Mouse (Mus musculus) intestine, embryonic 15.5 days (tissue): Measurements from ENCODE around the gene Gab1. TPM values are rescaled to one million over a fixed set of nuclear protein-coding genes. Genes with fewer than 3 reads are reported as not detected.

Experiments
- ATAC-seq: fragments of 200-750 bp; cut with Nextera tagmentation; 2 replicates; pipeline ENCODE4 v1.8.0; 2017; ENCODE audit warnings: moderate TSS enrichment, moderate library complexity
- H3K27ac ChIP-seq: fragments of 300-500 bp; sonication (generic); 2 replicates; pipeline ENCODE4 v1.5.1; 2015; ENCODE audit warnings: mild to moderate bottlenecking, inconsistent platforms
- H3K27me3 ChIP-seq: fragments of 300-500 bp; sonication (generic); replicated peaks from 2 replicates; pipeline ENCODE4 v1.6.1; 2015; ENCODE audit warnings: inconsistent platforms
- H3K36me3 ChIP-seq: fragments of 300-500 bp; sonication (generic); 2 replicates; pipeline ENCODE4 v1.6.1; 2015; ENCODE audit warnings: inconsistent platforms
- H3K4me1 ChIP-seq: fragments of 300-500 bp; sonication (generic); replicated peaks from 2 replicates; pipeline ENCODE4 v1.6.1; 2015; ENCODE audit warnings: inconsistent platforms
- H3K4me2 ChIP-seq: fragments of 300-500 bp; sonication (generic); replicated peaks from 2 replicates; pipeline ENCODE4 v1.6.1; 2015; ENCODE audit warnings: mild to moderate bottlenecking, inconsistent platforms
- H3K4me3 ChIP-seq: fragments of 300-500 bp; sonication (generic); replicated peaks from 2 replicates; pipeline ENCODE4 v1.5.1; 2015; ENCODE audit warnings: inconsistent platforms
- H3K9ac ChIP-seq: fragments of 300-500 bp; sonication (generic); 2 replicates; pipeline ENCODE4 v1.6.1; 2015; ENCODE audit warnings: inconsistent platforms
- H3K9me3 ChIP-seq: fragments of 300-500 bp; sonication (generic); 2 replicates; pipeline ENCODE4 v1.6.1; 2016; ENCODE audit warnings: inconsistent platforms
- WGBS: fragments of 180-500 bp; shearing (Covaris S2); methylation state at CpG from one replicate; pipeline ENCODE4 v1.1.7; 2015; 5-methylcytosine and 5-hydroxymethylcytosine counted together
- polyA plus RNA-seq: library from polyadenylated mRNA; unstranded; fragments of >200 nt; fragmentation: Nextera tagmentation; extraction: Ambion mirVana; gene quantifications from 2 replicates; pipeline ENCODE4 v1.2.1, GENCODE M21; 2015

The Gab1 gene
- polyA plus RNA-seq, 1 experiment from 2014 or later: 14.3 TPM

DNA sequence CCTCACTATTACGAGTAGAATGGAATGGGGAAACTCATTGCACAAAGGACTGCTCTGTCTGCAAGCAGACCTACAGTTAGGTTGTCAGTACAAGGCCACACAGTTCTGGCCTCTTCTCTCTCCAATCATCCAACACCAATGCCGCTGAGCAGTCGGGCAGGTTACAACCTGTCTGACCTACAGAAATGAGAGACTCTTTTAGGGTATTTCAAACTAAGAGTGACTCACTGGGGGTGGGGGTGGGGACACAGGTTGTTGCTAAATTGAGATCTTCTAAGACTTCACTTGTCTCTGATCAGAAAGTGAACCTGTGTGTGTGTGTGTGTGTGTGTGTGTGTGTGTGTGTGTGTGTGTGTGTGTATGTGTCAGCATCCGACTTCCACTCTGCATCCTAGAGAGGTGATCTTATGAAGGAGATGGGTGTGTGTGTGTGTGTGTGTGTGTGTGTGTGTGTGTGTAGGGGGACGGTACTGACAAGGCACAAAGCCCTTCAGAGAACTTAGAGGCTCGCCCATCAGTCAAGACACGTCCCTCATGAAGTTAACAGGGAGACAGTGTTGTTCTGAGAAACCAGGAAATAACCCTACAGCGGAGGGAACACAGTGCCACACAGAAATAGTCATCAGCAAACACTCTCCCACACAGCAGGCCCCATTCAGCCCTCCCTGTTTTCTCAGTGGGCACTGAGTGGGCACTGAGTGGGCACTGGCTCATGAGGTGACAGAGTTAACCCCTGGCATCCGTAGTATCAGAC, 27.7 kb downstream of the Gab1 start:
- Histone ChIP-seq H3K9me3 (no peaks in the 10 kb centered on the region), H3K4me1 (peaks cover 27% of the 10 kb centered on the region), H3K27ac (peak overlapping the region; percentile 83), H3K4me2 (peak overlapping the region; percentile 48), H3K9ac (no peak overlapping the region), H3K27me3 (no peaks in the 10 kb centered on the region), H3K36me3 (no peaks in the 10 kb centered on the region), H3K4me3 (no peak overlapping the region)
- WGBS: 46% methylated on average over 9 of the region's 9 CpGs
- ATAC-seq: peak; percentile 70

DNA sequence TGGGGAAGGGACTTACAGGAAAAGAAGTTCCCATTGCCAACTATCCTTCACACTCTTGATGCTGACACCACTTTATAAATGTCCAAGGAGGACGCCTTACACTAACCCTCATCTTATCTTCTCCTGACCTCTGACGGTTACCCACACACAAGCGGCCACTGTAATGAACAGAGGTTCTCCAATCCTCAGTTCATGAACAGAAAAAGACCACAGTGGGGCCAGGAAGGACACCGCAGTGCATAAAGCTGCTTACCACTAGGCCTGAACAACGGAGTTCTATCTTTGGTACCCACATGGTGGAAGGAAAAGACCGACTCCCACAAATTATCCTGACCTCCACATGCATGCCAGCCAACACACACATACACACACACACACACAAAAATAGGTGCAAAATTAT, 28.7 kb downstream of the Gab1 start:
- no peak overlapping the region for H3K9ac ChIP-seq
- WGBS: 68% methylated on average over 6 of the region's 6 CpGs
- H3K9me3 ChIP-seq: no peaks in the 10 kb centered on the region
- no peaks in the 10 kb centered on the region for H3K36me3 ChIP-seq
- H3K27ac ChIP-seq: 0 out of 2 replicates have a peak overlapping the region, but pooled peaks have one; percentile 9
- no peaks in the 10 kb centered on the region for H3K27me3 ChIP-seq
- no peak overlapping the region for H3K4me2 ChIP-seq
- H3K4me3 ChIP-seq: no peak overlapping the region
- peaks cover 27% of the 10 kb centered on the region for H3K4me1 ChIP-seq
- no peak for ATAC-seq

DNA sequence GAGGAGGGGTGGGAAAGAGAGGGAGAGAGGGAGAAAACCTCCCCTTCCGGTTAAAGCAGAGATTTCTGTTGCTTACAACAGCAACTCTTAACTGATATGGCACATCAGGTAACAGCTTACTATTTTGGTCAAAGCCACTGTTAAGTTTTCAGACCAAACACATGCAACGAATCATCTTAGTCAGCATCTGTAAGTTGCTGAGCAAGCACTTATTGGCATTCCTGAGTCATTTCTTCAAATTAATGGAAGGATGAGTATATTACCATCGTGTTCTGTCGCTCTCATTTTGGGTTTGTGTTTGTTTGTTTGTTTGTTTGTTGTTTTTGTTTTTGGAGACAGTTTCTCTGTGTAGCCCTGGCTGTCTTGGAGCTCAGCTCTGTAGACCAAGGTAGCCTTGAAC, 30.3 kb downstream of the Gab1 start:
- Histone ChIP-seq H3K9me3 (no peaks in the 10 kb centered on the region), H3K36me3 (no peaks in the 10 kb centered on the region), H3K4me3 (no peak overlapping the region), H3K4me2 (no peak overlapping the region), H3K27ac (no peak overlapping the region), H3K4me1 (peaks cover 26% of the 10 kb centered on the region), H3K9ac (no peak overlapping the region), H3K27me3 (no peaks in the 10 kb centered on the region)
- ATAC-seq: no peak
- WGBS: 80% methylated on average over 4 of the region's 4 CpGs

DNA sequence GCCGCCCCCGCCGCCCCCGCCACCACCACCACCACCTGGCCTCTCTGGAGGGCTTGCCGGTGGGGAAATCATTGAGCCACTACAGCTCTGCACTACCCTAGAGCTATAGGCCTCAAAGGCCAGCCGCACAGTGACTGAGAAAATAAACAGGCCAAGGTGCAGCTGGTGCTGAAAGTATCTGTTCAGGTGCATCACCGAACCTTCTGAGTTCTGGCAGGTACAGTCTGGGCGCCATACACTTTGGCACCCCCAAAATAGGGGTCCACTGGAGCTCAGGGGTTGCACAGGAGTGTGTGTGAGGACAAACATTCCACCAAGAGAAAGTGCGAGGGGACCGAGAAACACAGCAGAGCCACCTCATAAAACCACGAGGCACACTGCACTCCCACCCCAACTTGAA, 31.7 kb downstream of the Gab1 start:
- Histone ChIP-seq H3K27me3 (no peaks in the 10 kb centered on the region), H3K27ac (no peak overlapping the region), H3K4me1 (peaks cover 24% of the 10 kb centered on the region), H3K9me3 (no peaks in the 10 kb centered on the region), H3K4me2 (no peak overlapping the region), H3K9ac (no peak overlapping the region), H3K4me3 (no peak overlapping the region), H3K36me3 (no peaks in the 10 kb centered on the region)
- ATAC-seq: no peak
- 66% methylated on average over 11 of the region's 11 CpGs for WGBS

DNA sequence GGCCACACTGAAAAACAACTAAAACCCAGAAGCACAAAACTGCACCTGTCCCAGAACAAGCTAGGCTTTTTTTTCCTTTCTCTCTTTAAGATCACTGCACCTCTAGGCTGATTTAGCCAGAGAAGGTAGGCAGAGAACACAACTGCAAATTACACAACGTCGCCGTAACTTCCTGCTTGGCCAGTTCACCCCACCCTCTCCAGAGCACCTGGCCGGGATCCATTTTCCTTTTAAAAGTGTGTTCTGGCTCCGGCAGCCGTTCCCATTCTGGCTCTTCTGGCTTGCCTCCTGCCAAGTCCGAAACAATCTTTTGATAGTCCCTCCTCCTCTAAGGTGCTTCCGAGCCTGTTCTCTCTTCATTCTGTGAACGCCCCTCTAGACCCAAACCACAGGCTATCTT, 32.4 kb downstream of the Gab1 start:
- Histone ChIP-seq H3K4me3 (no peak overlapping the region), H3K9ac (no peak overlapping the region; the same call in 1 of the 2 replicates), H3K4me1 (peaks cover 23% of the 10 kb centered on the region), H3K27ac (peak overlapping the region; percentile 17; the same call in 1 of the 2 replicates), H3K9me3 (no peaks in the 10 kb centered on the region), H3K4me2 (peak overlapping the region; percentile 12; the same call in 1 of the 2 replicates), H3K36me3 (no peaks in the 10 kb centered on the region), H3K27me3 (no peaks in the 10 kb centered on the region)
- WGBS: 51% methylated on average over 9 of the region's 9 CpGs
- ATAC-seq: peak; percentile 26; the same call in 1 of the 2 replicates

DNA sequence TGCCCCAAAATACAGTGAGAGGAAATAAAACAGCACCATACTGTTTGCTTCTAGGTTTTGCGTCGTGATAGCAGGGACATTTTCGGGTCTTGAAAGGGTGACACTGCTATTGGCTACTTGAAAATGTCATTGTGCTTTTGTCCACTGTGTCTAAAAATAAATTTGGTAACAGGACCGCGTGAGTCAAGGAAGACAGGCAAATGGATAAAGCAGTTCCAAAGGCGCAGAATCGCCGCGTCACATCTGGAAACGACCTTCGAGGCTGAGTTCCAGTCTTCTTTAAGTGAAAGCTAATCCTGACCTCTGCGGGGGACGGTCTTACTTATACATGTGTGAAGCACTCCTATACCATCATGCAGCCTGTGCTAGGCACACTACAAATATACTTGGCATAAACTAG, 35.0 kb downstream of the Gab1 start:
- H3K4me1 ChIP-seq: peaks cover 19% of the 10 kb centered on the region
- H3K36me3 ChIP-seq: no peaks in the 10 kb centered on the region
- no peak overlapping the region for H3K4me3 ChIP-seq
- H3K9me3 ChIP-seq: no peaks in the 10 kb centered on the region
- H3K27ac ChIP-seq: no peak overlapping the region
- no peaks in the 10 kb centered on the region for H3K27me3 ChIP-seq
- WGBS: 92% methylated on average over 13 of the region's 13 CpGs
- no peak for ATAC-seq
- H3K9ac ChIP-seq: no peak overlapping the region
- H3K4me2 ChIP-seq: no peak overlapping the region

DNA sequence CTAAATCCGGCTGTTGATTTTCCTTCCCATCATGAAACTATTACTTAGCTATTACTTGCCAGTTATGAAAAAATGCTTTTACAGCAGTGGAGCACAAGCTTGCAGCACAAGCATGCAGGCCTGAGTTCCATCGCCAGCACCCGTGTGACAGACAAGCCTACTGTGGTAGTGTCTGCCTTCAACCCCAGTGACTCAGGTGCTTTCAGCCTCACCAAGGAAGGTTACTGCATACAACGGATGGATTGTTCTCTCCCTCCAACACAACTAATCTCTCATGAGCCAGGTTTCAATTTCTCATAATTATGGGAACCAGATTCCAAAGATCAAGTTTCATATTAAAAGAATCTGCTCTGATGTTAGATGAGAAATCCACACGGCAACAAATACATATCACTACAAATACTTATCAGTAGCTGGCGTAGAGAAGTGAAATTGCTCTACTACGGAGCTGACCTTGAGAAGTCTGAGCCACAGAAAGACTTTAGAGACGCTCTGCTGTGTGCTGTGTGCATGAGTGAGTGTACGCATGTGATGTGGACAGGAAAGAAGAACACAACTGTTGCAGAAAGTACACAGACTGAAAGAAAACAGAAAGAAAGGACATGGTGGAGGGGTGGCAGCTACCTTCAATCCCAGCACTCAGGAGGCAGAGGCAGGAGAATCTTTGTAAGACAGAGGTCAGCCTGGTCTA, 36.4 kb downstream of the Gab1 start:
- Histone ChIP-seq H3K9ac (no peak overlapping the region), H3K4me3 (no peak overlapping the region), H3K4me2 (no peak overlapping the region), H3K9me3 (no peaks in the 10 kb centered on the region), H3K36me3 (no peaks in the 10 kb centered on the region), H3K27ac (0 out of 2 replicates have a peak overlapping the region, but pooled peaks have one; percentile 54), H3K27me3 (no peaks in the 10 kb centered on the region), H3K4me1 (peaks cover 13% of the 10 kb centered on the region)
- ATAC-seq: peak; percentile 57; the same call in 1 of the 2 replicates
- WGBS: 65% methylated on average over 9 of the region's 9 CpGs

DNA sequence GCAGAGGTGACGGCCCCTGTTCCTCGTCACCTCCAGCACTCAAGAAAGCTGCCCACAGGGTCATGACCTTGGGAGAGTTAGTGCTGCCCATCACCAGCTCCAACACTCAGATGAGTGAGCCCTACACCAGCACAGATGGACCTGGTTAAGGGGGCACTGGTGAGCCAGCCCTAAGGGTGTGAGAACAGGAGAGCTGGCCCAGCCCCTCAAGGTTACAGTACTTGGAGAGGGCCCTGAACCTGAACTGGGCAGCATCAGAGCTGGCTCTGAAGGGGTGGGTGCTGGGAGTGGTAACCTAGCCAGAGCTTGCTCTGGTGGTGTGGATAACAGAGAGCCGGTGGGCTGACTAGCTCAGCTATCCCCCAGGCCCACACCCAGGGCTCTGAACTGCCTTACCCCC, 37.8 kb downstream of the Gab1 start:
- H3K27me3 ChIP-seq: no peaks in the 10 kb centered on the region
- no peak overlapping the region for H3K27ac ChIP-seq
- H3K9me3 ChIP-seq: no peaks in the 10 kb centered on the region
- ATAC-seq: no peak
- WGBS: 83% methylated on average over 3 of the region's 3 CpGs
- peaks cover 9% of the 10 kb centered on the region; the same call in 1 of the 2 replicates for H3K4me1 ChIP-seq
- H3K9ac ChIP-seq: no peak overlapping the region
- no peaks in the 10 kb centered on the region for H3K36me3 ChIP-seq
- no peak overlapping the region for H3K4me3 ChIP-seq
- no peak overlapping the region for H3K4me2 ChIP-seq

DNA sequence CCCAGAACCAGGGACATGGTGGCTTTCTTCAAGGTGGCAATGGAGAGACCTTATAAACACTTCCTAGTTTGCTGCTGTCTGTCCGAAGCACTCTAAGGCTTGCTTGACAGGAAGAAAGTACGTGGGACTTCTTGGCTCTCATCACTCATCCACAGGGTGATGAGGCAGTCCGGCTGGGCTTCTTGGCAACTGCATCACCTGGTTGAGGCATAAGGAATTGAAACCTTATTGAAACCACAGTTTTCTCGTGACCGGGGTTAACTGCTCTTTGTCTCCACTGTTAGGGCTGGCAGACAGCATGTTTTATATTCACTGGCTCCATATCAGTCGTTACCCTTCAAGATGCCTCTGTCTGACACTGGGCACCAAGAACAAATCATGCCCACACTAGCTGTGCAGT, 40.2 kb downstream of the Gab1 start:
- Histone ChIP-seq H3K4me2 (no peak overlapping the region), H3K27me3 (no peaks in the 10 kb centered on the region), H3K9me3 (no peaks in the 10 kb centered on the region), H3K27ac (no peak overlapping the region), H3K4me1 (0 out of 2 replicates have a peak, but pooled peaks cover 7% of the 10 kb centered on the region), H3K9ac (no peak overlapping the region), H3K4me3 (no peak overlapping the region), H3K36me3 (no peaks in the 10 kb centered on the region)
- no peak for ATAC-seq
- 83% methylated on average over 6 of the region's 6 CpGs for WGBS

DNA sequence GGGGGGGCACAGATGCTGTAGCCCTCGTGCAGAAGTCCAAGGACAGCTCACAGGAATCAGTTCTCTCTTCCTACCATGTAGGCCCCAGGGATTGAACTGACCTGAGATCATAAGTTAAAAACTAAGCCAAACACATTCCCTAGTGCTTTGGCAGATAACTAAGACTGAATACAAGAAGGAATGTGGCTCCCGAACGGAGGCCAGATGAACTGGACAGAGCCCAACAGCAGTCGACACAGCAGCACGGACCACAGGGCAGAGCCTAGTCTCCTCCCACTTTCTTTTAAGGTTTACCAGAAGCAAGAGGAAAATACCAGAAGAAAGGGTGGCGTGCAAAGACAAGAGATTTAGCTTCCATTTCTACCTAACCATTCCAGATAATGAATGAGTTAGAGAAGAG, 42.1 kb downstream of the Gab1 start:
- Histone ChIP-seq H3K27me3 (no peaks in the 10 kb centered on the region), H3K27ac (no peak overlapping the region), H3K4me3 (no peak overlapping the region), H3K4me2 (no peak overlapping the region), H3K9me3 (no peaks in the 10 kb centered on the region), H3K9ac (no peak overlapping the region), H3K4me1 (0 out of 2 replicates have a peak, but pooled peaks cover 7% of the 10 kb centered on the region), H3K36me3 (no peaks in the 10 kb centered on the region)
- WGBS: 29% methylated on average over 6 of the region's 6 CpGs
- no peak for ATAC-seq

DNA sequence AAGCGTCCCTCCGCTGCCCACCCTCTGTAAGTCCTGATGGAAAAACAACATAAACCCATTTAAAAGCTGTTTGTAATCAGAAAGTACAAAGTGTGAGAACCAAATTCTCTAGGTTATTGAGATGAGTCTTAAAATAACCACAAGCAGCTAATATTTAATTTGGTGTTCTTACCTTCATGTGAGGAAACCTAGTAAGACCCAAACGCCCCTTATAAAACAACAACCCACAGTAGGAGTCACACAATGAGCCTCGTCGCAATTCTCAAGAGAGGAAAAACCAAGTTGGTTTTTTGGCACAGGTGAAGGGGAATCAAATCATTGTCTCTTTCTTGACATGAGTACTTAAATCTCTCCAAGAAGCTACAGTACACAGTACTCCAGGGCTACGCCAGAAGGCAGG, 44.9 kb downstream of the Gab1 start:
- H3K9ac ChIP-seq: no peak overlapping the region
- no peak overlapping the region for H3K4me3 ChIP-seq
- no peaks in the 10 kb centered on the region for H3K27me3 ChIP-seq
- H3K36me3 ChIP-seq: no peaks in the 10 kb centered on the region
- ATAC-seq: no peak
- H3K4me1 ChIP-seq: peaks cover 22% of the 10 kb centered on the region
- no peaks in the 10 kb centered on the region for H3K9me3 ChIP-seq
- H3K4me2 ChIP-seq: no peak overlapping the region
- WGBS: 89% methylated on average over 6 of the region's 6 CpGs
- H3K27ac ChIP-seq: no peak overlapping the region

DNA sequence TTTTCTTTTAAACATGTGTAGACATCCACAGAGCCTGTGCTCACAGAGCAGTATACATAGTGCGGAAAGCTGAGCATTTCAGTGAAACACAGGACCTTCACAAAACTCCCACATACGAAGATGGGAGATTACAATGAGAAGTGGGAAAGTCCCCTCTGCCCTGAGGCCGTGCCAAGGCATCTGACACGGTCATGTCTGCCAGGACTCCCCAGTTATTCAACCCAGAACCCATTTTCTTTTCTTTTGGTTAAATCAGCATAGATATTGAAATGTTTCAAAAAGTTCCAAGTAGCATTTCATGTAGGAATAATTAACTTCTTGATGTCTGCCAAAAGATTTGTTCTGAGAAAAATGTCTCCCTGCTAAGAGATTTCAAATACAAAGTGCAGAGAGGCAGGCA, 45.9 kb downstream of the Gab1 start:
- Histone ChIP-seq H3K4me3 (no peak overlapping the region), H3K9me3 (no peaks in the 10 kb centered on the region), H3K9ac (no peak overlapping the region), H3K27ac (no peak overlapping the region), H3K4me1 (peaks cover 25% of the 10 kb centered on the region), H3K4me2 (no peak overlapping the region), H3K27me3 (no peaks in the 10 kb centered on the region), H3K36me3 (no peaks in the 10 kb centered on the region)
- 77% methylated on average over 4 of the region's 4 CpGs for WGBS
- no peak for ATAC-seq

DNA sequence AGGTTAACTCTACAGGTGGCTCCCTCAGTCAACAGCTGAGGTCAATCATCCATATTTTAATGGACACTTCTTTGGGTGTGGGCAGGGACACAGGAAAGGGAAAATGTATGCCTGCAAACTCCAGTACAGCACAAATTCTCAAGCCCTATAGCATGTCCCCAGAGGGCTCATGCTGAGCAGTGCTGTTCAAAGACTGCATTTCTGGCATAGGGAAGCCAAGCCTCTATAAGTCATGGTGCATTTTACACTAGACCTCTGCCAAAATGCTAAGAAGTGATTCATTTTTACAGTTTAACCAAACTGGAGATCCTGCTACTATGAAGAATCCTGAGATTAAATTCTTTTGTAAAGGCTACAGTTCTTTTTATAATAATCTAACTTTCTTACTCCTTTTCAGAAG, 47.8 kb downstream of the Gab1 start:
- no peaks in the 10 kb centered on the region for H3K36me3 ChIP-seq
- no peak overlapping the region for H3K9ac ChIP-seq
- no peak overlapping the region for H3K27ac ChIP-seq
- no peak overlapping the region for H3K4me2 ChIP-seq
- peaks cover 21% of the 10 kb centered on the region for H3K4me1 ChIP-seq
- H3K4me3 ChIP-seq: no peak overlapping the region
- no peaks in the 10 kb centered on the region for H3K27me3 ChIP-seq
- no peaks in the 10 kb centered on the region for H3K9me3 ChIP-seq
- ATAC-seq: no peak
